Mouse (Mus musculus) hindbrain, embryonic 16.5 days (tissue): ENCODE data around the gene Psme3. TPM values are rescaled to one million over a fixed set of nuclear protein-coding genes. Genes with fewer than 3 reads are reported as not detected.

Source experiments
- ATAC-seq: fragments of 200-750 bp; cut with Nextera tagmentation; 2 replicates; pipeline ENCODE4 v1.8.0; 2017; ENCODE audit warnings: moderate TSS enrichment, moderate library complexity
- H3K27ac ChIP-seq: fragments of 300-500 bp; sonication (generic); 2 replicates; pipeline ENCODE4 v1.5.1; 2014; ENCODE audit warnings: low read depth, mild to moderate bottlenecking, control low read depth, low read length, moderate library complexity
- H3K27me3 ChIP-seq: fragments of 300-500 bp; sonication (generic); replicated peaks from 2 replicates; pipeline ENCODE4 v1.6.1; 2014; ENCODE audit warnings: low read length; ENCODE audit not compliant: control insufficient read depth, insufficient read depth
- H3K36me3 ChIP-seq: fragments of 300-500 bp; sonication (generic); 2 replicates; pipeline ENCODE4 v1.6.1; 2014; ENCODE audit warnings: mild to moderate bottlenecking, low read length, moderate library complexity, mixed read lengths; ENCODE audit not compliant: control insufficient read depth, insufficient read depth
- H3K4me1 ChIP-seq: fragments of 300-500 bp; sonication (generic); 2 replicates; pipeline ENCODE4 v1.6.1; 2014; ENCODE audit warnings: low read depth, low read length; ENCODE audit not compliant: control insufficient read depth, insufficient read depth
- H3K4me2 ChIP-seq: fragments of 300-500 bp; sonication (generic); 2 replicates; pipeline ENCODE4 v1.6.1; 2014; ENCODE audit warnings: mild to moderate bottlenecking, low read length, control low read depth, moderate library complexity
- H3K4me3 ChIP-seq: fragments of 300-500 bp; sonication (generic); 2 replicates; pipeline ENCODE4 v1.5.1; 2014; ENCODE audit warnings: mild to moderate bottlenecking, low read length, control low read depth, moderate library complexity
- H3K9ac ChIP-seq: fragments of 300-500 bp; sonication (generic); 2 replicates; pipeline ENCODE4 v1.6.1; 2014; ENCODE audit warnings: low read depth, mild to moderate bottlenecking, control low read depth, low read length, moderate library complexity
- H3K9me3 ChIP-seq: fragments of 300-500 bp; sonication (generic); 2 replicates; pipeline ENCODE4 v1.6.1; 2014; ENCODE audit warnings: mild to moderate bottlenecking, low read length, moderate library complexity; ENCODE audit not compliant: control insufficient read depth
- WGBS: fragments of 180-500 bp; shearing (Covaris S2); extraction: QIAGEN DNeasy Blood & Tissue Kit; methylation state at CpG from one replicate; pipeline ENCODE4 v1.1.7; 2014; 5-methylcytosine and 5-hydroxymethylcytosine counted together
- polyA plus RNA-seq: library from polyadenylated mRNA; unstranded; fragments of >200 nt; fragmentation: Nextera tagmentation; extraction: Ambion mirVana; gene quantifications from 2 replicates; pipeline ENCODE4 v1.2.1, GENCODE M21; 2015

The Psme3 gene
- 106 and 117 TPM in 2 replicates for polyA plus RNA-seq

DNA sequence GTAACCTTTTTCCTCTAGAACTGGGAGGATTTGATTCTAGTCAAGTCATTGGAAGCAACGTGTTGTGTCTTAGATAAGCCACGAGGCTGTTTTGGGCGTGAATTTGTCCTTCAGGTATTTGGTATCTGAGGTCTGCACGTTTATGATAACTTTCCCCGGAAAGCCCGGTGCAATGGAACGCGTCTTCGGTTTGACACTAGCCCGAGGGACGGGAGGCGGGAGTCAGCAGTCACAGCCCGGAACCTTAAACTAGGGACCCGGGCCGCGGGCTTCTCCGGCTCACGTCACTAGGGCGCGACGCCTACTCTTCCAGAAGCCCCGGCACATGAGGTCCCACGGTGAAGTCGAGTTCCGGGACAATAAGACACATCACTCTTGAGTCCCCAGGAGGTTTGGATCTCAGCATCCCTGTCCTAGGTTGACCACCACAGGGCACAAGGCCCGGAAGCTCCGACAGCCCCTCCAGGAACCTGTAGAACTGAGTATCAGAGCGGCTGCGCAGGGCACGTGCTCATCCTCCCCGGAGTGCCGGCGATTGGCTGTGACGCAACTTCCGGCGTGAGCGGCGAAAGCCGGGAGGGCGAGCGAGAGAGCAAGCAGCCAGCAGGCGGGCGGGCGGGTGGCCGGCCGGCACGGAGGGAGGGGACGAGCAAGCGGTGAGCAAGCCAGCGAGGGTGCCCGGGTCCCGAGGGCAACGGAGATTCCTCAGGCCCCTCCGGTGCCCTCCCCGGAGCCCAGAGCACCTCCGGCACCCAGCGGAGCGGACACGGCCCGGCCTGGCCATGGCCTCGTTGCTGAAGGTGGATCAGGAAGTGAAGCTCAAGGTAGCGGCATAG lies at the start of gene Psme3:
TSS of gene Psme3 (plus strand) at position 549 of the 836 bp plus-strand sequence.
- Histone ChIP-seq H3K4me3 (peak within 1 kb of the TSS; percentile 59), H3K9ac (peak within 1 kb of the TSS; percentile 73), H3K4me2 (peak within 1 kb of the TSS; percentile 98), H3K27me3 (no peaks in the 10 kb centered on the region), H3K4me1 (peaks cover 15% of the 10 kb centered on the region), H3K36me3 (peaks cover 9% of the 10 kb centered on the region; the same call in 1 of the 2 replicates), H3K27ac (peak within 1 kb of the TSS; percentile 83), H3K9me3 (no peaks in the 10 kb centered on the region)
- WGBS = under 1% methylated on average over 62 of the region's 62 CpGs
- ATAC-seq = peak; percentile 95

DNA sequence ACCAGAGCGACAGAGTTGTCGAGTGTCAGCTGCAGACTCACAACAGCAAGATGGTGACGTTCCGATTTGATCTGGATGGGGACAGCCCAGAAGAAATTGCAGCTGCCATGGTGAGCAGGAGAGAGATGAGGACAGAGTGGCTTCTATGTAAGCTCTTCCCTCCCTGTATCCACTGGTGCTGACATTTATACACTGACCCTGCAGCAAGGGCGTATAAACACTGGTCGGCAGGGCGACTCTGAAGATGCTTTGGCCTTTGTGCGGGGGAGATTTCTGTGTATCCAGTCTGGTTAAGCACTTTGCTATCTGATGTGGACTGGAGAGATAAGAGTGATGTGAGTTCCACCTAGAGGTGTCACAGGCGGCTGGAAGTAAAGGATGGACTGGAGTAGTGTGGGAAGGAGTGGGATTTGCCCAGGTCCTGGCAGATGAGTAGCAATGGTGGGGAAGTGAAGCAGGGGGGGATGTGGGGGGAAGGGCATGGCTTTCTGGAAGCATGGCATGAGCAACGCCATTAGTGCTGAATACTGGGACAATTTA lies 46.4 kb upstream of the Psme3 start:
- H3K4me3 ChIP-seq = no peak overlapping the region
- peaks cover 14% of the 10 kb centered on the region for H3K27me3 ChIP-seq
- H3K9me3 ChIP-seq = no peaks in the 10 kb centered on the region
- 37% methylated on average over 10 of the region's 10 CpGs for WGBS
- ATAC-seq = no peak
- H3K4me2 ChIP-seq = no peak overlapping the region
- no peak overlapping the region for H3K9ac ChIP-seq
- H3K27ac ChIP-seq = no peak overlapping the region
- no peaks in the 10 kb centered on the region for H3K36me3 ChIP-seq
- peaks cover 8% of the 10 kb centered on the region; the same call in 1 of the 2 replicates for H3K4me1 ChIP-seq

DNA sequence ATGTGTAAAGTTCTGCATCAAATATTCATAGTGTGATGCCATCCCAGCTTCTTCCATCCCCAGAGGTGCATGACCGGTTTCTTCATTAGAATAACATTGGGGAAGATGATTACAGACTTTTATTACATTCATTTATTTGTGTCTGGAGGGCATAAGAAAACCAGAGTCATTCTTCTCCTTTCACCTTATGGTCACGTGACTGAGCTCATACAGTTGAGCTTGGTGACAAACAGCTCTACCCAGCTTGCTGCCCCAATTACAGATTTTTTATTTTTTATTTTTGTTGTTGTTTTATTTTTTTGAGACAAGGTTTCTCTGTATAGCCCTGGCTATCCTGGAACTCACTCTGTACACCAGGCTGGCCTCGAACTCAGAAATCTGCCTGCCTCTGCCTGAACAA lies 43.6 kb upstream of the Psme3 start:
- Histone ChIP-seq H3K4me1 (peaks cover 11% of the 10 kb centered on the region), H3K27me3 (no peaks in the 10 kb centered on the region; the same call in 1 of the 2 replicates), H3K27ac (no peak overlapping the region), H3K36me3 (no peaks in the 10 kb centered on the region), H3K4me2 (no peak overlapping the region), H3K4me3 (no peak overlapping the region), H3K9ac (no peak overlapping the region), H3K9me3 (no peaks in the 10 kb centered on the region)
- no peak for ATAC-seq
- WGBS = 78% methylated on average over 3 of the region's 3 CpGs

DNA sequence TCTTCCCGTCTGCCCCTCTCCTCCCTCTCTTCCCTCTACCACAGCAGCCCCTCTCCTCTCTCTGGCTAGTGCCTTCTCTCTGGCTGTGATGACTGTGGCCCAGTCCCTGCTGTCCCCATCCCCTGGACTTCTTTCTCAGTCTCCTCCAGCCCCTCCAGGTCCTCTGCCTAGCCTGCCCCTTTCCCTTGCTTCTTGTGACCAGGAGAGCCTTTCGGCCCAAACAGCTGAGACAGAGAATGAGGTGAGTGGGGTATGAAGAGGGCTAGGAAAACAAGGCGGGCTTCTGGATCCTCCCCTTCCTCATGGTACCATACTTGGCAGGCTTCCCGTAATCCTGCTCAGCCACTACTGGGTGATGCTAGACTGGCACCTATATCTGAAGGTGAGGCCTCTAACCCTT lies 40.7 kb upstream of the Psme3 start:
- Histone ChIP-seq H3K9ac (no peak overlapping the region), H3K9me3 (no peaks in the 10 kb centered on the region), H3K4me3 (no peak overlapping the region), H3K27me3 (no peaks in the 10 kb centered on the region), H3K4me2 (no peak overlapping the region), H3K27ac (no peak overlapping the region), H3K4me1 (peaks cover 24% of the 10 kb centered on the region), H3K36me3 (no peaks in the 10 kb centered on the region)
- 78% methylated on average over 4 of the region's 4 CpGs for WGBS
- no peak for ATAC-seq

DNA sequence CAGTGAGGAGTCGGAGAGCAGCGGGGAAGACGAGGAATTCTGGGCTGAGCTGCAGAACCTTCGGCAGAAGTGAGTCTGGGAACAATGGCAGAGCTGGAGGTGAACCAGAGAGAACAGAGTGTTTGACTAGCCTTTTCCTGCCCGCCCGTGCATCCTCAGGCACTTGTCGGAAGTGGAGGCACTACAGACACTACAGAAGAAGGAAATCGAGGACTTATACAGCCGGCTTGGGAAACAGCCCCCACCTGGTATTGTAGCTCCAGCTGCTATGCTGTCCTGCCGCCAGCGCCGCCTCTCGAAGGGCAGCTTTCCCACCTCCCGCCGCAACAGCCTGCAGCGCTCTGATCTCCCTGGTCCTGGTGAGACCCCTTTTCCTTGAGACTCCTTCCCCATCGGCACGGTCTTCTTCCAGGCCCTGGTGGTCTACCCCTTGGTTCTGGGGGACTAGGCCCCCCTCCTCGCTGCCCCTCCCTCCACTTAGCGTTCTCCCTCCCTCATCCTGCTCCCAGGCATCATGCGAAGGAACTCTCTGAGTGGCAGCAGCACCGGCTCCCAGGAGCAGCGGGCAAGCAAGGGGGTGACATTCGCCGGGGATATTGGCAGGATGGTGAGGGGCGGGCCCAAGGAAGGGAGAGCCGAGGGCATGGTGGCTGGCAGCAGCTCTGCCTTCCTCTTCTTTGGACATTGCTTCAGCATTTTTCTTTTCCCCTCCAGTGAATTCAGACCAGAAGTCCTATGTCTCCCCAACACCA lies 39.5 kb upstream of the Psme3 start:
- peak overlapping the region; percentile 33 for H3K4me2 ChIP-seq
- H3K27ac ChIP-seq = no peak overlapping the region
- H3K27me3 ChIP-seq = no peaks in the 10 kb centered on the region
- H3K4me1 ChIP-seq = peaks cover 24% of the 10 kb centered on the region
- no peak overlapping the region for H3K4me3 ChIP-seq
- no peak overlapping the region; the same call in 1 of the 2 replicates for H3K9ac ChIP-seq
- 23% methylated on average over 23 of the region's 27 CpGs for WGBS
- H3K9me3 ChIP-seq = no peaks in the 10 kb centered on the region
- ATAC-seq = no peak
- no peaks in the 10 kb centered on the region for H3K36me3 ChIP-seq

DNA sequence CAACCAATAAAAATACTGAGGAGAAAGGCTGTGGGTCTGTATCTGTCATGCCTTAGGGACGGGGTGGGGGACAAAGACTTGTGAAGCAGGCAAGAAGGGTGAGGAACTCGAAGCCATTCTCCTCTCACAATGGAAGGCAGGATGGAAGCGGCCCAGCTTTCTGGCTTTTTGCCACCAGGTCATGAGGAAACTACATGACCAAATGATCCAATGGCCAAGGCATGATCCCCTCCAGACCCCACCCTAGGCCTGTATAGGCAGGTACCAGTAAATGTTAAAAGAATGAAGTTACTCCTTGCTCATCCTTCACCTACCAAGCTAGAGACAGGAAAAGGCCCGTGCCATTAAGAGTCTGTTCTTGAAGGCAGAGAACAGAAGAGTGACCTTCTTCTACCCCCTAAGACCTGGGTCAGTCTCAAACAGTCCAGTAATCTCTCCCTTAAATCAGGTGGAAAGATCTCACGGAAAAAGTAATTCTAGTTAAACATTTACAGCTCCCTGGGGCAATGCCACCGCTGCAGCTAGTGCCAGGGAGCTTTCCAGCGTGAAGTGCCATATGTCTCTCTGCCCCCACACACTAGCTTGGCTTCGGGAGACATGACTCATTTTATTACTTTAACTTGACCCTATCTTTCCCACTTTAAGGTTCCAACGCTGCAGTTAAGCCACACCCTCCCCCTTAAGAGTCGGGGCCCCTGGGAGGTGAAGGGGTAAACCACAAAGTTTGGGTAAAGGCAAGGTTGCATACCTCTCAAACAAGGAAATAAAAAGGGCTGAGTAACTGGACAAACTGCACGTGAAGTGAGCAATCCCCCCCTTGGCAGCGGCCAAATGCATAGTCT lies 38.4 kb upstream of the Psme3 start:
- H3K36me3 ChIP-seq = no peaks in the 10 kb centered on the region
- peak overlapping the region; percentile 73; the same call in 1 of the 2 replicates for H3K9ac ChIP-seq
- no peaks in the 10 kb centered on the region for H3K9me3 ChIP-seq
- 69% methylated on average over 12 of the region's 12 CpGs for WGBS
- no peaks in the 10 kb centered on the region for H3K27me3 ChIP-seq
- H3K4me2 ChIP-seq = peak overlapping the region; percentile 87
- peak overlapping the region; percentile 54 for H3K4me3 ChIP-seq
- ATAC-seq = no peak
- H3K4me1 ChIP-seq = peaks cover 24% of the 10 kb centered on the region
- no peak overlapping the region for H3K27ac ChIP-seq

DNA sequence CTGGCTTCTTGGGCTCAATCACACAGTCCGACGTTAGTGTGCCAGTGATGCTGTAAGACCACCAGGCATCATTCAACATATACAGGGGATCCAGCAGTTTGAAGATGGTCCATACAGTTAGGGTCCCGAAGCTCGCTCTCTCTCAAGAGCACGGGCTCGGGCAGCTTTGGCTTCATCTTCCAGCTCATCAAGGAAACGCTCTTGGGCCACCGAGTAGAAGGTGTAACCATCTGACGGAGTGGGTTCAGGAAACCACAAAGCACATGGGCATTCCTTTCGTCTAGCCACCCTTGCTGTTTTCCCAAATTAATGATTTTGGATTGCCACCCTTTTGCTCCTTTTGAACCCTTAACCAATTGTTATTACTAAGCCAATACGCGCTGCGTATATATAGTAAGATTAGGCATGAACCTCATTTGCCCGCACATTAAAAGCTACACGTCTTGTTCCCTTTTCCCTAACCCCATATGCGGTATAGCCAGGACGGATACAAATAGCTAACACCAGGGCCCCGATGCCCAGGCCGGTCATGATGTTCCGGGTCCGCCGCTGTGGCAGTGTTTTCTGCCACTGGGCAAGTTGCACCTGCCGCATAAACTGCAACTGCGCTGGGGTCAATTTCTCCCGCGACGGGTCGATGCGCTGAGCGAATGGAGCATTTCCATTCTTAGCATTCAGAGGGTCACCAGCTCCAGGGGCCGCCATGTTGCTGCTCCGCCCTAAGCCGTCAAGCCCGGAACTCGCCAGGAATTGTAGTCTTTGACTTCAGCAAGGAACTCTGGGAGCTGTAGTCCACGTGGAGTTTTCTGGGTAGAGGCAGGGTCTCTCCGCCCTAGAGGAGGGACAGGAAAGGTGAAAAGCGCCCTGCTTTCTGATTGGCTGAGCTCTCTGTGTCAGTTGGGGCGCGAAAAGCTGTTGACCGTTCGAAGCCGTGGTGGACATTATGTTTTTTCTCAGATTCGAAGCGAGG lies 37.5 kb upstream of the Psme3 start, which contains the start of the genes Cntd1 and Coa3:
TSS of gene Cntd1 (plus strand) at position 790 of the 970 bp plus-strand sequence.
TSS of gene Coa3 (minus strand) at position 892 of the 970 bp plus-strand sequence.
- peak within 1 kb of the TSS; percentile 57; the same call in 1 of the 2 replicates for H3K27ac ChIP-seq
- no peaks in the 10 kb centered on the region for H3K9me3 ChIP-seq
- peak within 1 kb of the TSS; percentile 87 for H3K4me2 ChIP-seq
- no peaks in the 10 kb centered on the region for H3K27me3 ChIP-seq
- H3K4me3 ChIP-seq = peak within 1 kb of the TSS; percentile 54
- H3K4me1 ChIP-seq = peaks cover 24% of the 10 kb centered on the region
- WGBS = 11% methylated on average over 45 of the region's 45 CpGs
- peak within 1 kb of the TSS; percentile 73 for H3K9ac ChIP-seq
- no peaks in the 10 kb centered on the region for H3K36me3 ChIP-seq
- peak; percentile 99 for ATAC-seq

DNA sequence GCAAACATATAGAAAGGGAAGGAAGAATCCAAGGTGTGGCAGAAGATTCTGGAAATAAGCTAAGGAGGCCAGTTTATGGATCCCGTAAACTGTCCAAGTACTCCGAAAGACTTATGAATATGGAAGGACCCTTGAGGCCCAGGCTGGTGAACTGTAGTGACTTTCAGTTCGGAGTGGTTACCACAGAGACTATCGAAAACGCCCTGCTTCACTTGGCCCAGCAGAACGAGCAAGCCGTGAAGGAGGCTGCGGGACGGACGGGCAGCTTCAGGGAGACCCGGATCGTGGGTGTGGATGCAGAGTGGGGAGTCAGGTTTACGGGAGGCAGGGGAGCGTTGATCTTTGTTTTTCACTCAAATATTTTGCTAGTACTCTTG lies 36.8 kb upstream of the Psme3 start:
- Histone ChIP-seq H3K9me3 (no peaks in the 10 kb centered on the region), H3K27me3 (no peaks in the 10 kb centered on the region), H3K4me2 (peak overlapping the region; percentile 78), H3K36me3 (no peaks in the 10 kb centered on the region), H3K27ac (no peak overlapping the region), H3K9ac (peak overlapping the region; percentile 29), H3K4me1 (peaks cover 24% of the 10 kb centered on the region), H3K4me3 (peak overlapping the region; percentile 54)
- 63% methylated on average over 14 of the region's 14 CpGs for WGBS
- ATAC-seq = no peak; the same call in 1 of the 2 replicates
